Mouse (Mus musculus) ES-E14 (cell line): ENCODE measurements at regions not wholly inside any gene's neighbourhood (a gene's known extent, or its start where the extent isn't known, plus 50 kb on each side); places are given as distances from the start of the nearest gene placed in this dataset.

Source experiments
- CHD2 ChIP-seq: IDR thresholded peaks from 2 replicates; pipeline ENCODE4 v1.6.1; 2014; ENCODE audit warnings: mild to moderate bottlenecking, low read depth, low read length, inconsistent platforms
- HCFC1 ChIP-seq: IDR thresholded peaks from 2 replicates; pipeline ENCODE4 v1.6.1; 2012; ENCODE audit warnings: low read length, inconsistent platforms, borderline replicate concordance; ENCODE audit not compliant: insufficient read depth
- MAFK ChIP-seq: IDR thresholded peaks from 2 replicates; pipeline ENCODE4 v1.6.1; 2014; ENCODE audit warnings: mild to moderate bottlenecking, low read depth, low read length, inconsistent platforms; ENCODE audit not compliant: insufficient read depth
- ZC3H11A ChIP-seq: IDR thresholded peaks from 2 replicates; pipeline ENCODE4 v1.6.1; 2012; ENCODE audit warnings: low read depth, mild to moderate bottlenecking, inconsistent platforms, low read length, borderline replicate concordance
- ZNF384 ChIP-seq: IDR thresholded peaks from 2 replicates; pipeline ENCODE4 v1.6.1; 2012; ENCODE audit warnings: low read depth, low read length, inconsistent platforms

DNA sequence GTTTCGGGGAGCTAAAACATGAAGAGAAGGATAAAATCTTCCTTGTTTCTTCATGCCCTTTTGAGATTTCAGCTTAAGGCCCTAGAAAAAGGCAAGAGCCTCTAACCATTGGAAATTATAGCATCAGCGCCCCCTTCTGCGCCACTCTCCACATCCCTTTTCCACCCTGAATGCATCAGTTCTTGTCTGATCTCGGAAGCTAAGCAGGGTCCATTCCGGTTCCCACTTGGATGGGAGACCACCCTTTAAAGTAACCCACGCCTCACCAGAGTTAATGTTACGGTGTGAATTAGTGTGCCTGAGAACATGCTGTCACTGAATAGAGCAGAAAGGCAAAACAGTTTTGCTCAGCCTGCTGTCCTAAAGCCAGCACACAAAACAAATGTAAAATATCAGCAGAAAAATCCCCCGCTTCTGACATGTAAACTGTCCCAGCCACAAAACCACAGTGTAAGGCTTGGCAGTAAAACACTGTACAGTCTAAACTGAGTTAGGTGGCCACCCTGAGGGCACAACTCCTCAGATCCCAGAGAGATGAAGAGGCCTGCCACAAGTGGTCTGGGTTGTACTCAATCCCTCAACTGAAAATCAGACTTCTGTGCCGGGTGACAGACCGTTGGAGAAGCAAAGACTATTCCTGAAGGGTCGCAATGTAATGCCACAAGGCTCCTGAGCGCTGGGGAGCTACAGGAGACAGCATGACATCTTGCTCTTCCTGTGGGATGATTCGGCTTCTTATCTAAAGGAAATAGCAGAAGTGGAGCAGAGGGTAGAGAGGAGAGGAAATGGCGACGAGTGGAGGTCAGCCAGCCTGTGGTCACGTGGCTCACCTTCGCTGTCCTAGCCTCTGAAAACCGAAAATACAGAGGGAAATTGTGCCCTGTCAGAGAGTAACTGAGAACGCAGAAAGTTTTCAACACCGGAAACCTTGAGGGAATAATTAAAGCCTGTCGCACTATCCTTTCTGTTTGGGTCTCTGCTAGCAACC is 176.2 kb downstream of the Kctd12 start:
- TF ChIP-seq ZC3H11A, result no peak
- no peak for TF ChIP-seq CHD2
- no peak for TF ChIP-seq HCFC1
- TF ChIP-seq ZNF384, result no peak
- no peak for TF ChIP-seq MAFK
